Mouse (Mus musculus): ENCODE measurements around the gene Cdyl.

GRCm38 (mm10) chr13:35870659-35871058, 211.0 kb downstream of the Cdyl start:
- TF ChIP-seq POLR2A (IDR thresholded peaks at IDR 0.05; ENCODE audit: insufficient read length, low read depth), result no peak
- TF ChIP-seq MAX (IDR thresholded peaks at IDR 0.05; ENCODE audit: low read depth), result no peak
- no peak for TF ChIP-seq POLR2AphosphoS2 (IDR thresholded peaks at IDR 0.05; ENCODE audit: insufficient read length, low read depth)
- TF ChIP-seq E2F4 (IDR thresholded peaks at IDR 0.05; ENCODE audit: insufficient read depth), result no peak
- no peak for TF ChIP-seq REST (IDR thresholded peaks at IDR 0.05; ENCODE audit: insufficient read depth, insufficient read length)
